Mouse (Mus musculus) mouse embryonic stem cell (cell line): ENCODE measurements around the gene Gm28553.
"Not testable (repeated sequence)": the region's sequence is repeated elsewhere in the genome, so short reads cannot be mapped to it uniquely, and the experiment has no call there.

Experiments
- in situ Hi-C, 2 experiments: fragments of 300-500 bp; cut with MboI; formaldehyde crosslinking; loops; 1 replicate in 1 of 2; 3 replicates in 1 of 2; pipeline ENCODE4 v1.14.3; 2019 to 2020; ENCODE audit warnings: low sequenced_read_pairs in 2 of 2, low pct_unique_long_range_greater_than_20kb in 1 of 2, mixed read lengths in 1 of 2; ENCODE audit not compliant: unreplicated experiment in 1 of 2

The Gm28553 gene

GRCm38 (mm10) chrY:48856197-48856596 lies at the start of gene Gm28553:
TSS of gene Gm28553 (plus strand) at chrY:48856497.
- in situ Hi-C loops = not testable (repeated sequence)
